Mouse (Mus musculus) stomach, postnatal 0 days (tissue): ENCODE measurements around the gene Ppp2r3a. TPM values are rescaled to one million over a fixed set of nuclear protein-coding genes. Genes with fewer than 3 reads are reported as not detected.

Source experiments
- ATAC-seq: fragments of 200-750 bp; cut with Nextera tagmentation; 2 replicates; pipeline ENCODE4 v1.8.0; 2017; ENCODE audit not compliant: low FRiP score, low TSS enrichment
- DNase-seq: peaks from one replicate; pipeline ENCODE4 v3.0.0-alpha.2; 2016; ENCODE audit warnings: low spot score
- H3K27ac ChIP-seq: fragments of 300-500 bp; sonication (generic); replicated peaks from 2 replicates; pipeline ENCODE4 v1.5.1; 2014; ENCODE audit warnings: mild to moderate bottlenecking, control low read depth
- H3K27me3 ChIP-seq: fragments of 300-500 bp; sonication (generic); 2 replicates; pipeline ENCODE4 v1.6.1; 2014; ENCODE audit warnings: low read length; ENCODE audit not compliant: control insufficient read depth, insufficient read depth
- H3K36me3 ChIP-seq: fragments of 300-500 bp; sonication (generic); 2 replicates; pipeline ENCODE4 v1.6.1; 2014; ENCODE audit warnings: low read length, mixed read lengths; ENCODE audit not compliant: control insufficient read depth, insufficient read depth
- H3K4me1 ChIP-seq: fragments of 300-500 bp; sonication (generic); replicated peaks from 2 replicates; pipeline ENCODE4 v1.6.1; 2014; ENCODE audit warnings: antibody characterized with exemption; ENCODE audit not compliant: control insufficient read depth, insufficient read depth
- H3K4me2 ChIP-seq: fragments of 300-500 bp; sonication (generic); replicated peaks from 2 replicates; pipeline ENCODE4 v1.6.1; 2014; ENCODE audit warnings: low read depth, mild to moderate bottlenecking, control low read depth, moderate library complexity
- H3K4me3 ChIP-seq: fragments of 300-500 bp; sonication (generic); 2 replicates; pipeline ENCODE4 v1.5.1; 2014; ENCODE audit warnings: low read depth, low read length, control low read depth
- H3K9ac ChIP-seq: fragments of 300-500 bp; sonication (generic); 2 replicates; pipeline ENCODE4 v1.6.1; 2014; ENCODE audit warnings: mild to moderate bottlenecking, low read length, control low read depth, mixed read lengths
- H3K9me3 ChIP-seq: fragments of 300-500 bp; sonication (generic); 2 replicates; pipeline ENCODE4 v1.6.1; 2016; ENCODE audit warnings: low read length; ENCODE audit not compliant: control insufficient read depth
- CTCF ChIP-seq: IDR thresholded peaks from 2 replicates; pipeline ENCODE4 v1.5.1; 2016; ENCODE audit warnings: antibody characterized with exemption, low read depth, mild to moderate bottlenecking, moderate library complexity
- EP300 ChIP-seq: optimal IDR thresholded peaks from 2 replicates; pipeline ENCODE3; 2016; ENCODE audit warnings: antibody characterized with exemption
- WGBS: fragments of 180-500 bp; shearing (Covaris S2); extraction: QIAGEN DNeasy Blood & Tissue Kit; methylation state at CpG from one replicate; pipeline ENCODE4 v1.1.7; 2014; 5-methylcytosine and 5-hydroxymethylcytosine counted together
- polyA plus RNA-seq: library from polyadenylated mRNA; unstranded; fragments of >200 nt; fragmentation: Nextera tagmentation; extraction: Ambion mirVana; gene quantifications from 2 replicates; pipeline ENCODE4 v1.2.1, GENCODE M21; 2015

Gene Ppp2r3a
- polyA plus RNA-seq, 1 experiment from 2014 or later, result 6.8 TPM

- DNase-seq, result peak; percentile 74
- TF ChIP-seq EP300 (no peak), CTCF (no peak)
- Histone ChIP-seq H3K9ac (no peak overlapping the region), H3K4me3 (peak overlapping the region; percentile 4; the same call in 1 of the 2 replicates), H3K9me3 (no peaks in the 10 kb centered on the region), H3K36me3 (no peaks in the 10 kb centered on the region), H3K4me1 (0 out of 2 replicates have a peak, but pooled peaks cover 2% of the 10 kb centered on the region), H3K27me3 (no peaks in the 10 kb centered on the region), H3K4me2 (peak overlapping the region; percentile 31), H3K27ac (peak overlapping the region; percentile 88)
- peak; percentile 97 for ATAC-seq
- WGBS, result 77% methylated on average over 14 of the region's 14 CpGs
Observed at GRCm38 (mm10) chr9:101288901-101289647, 37.5 kb upstream of the Ppp2r3a start.

DNA sequence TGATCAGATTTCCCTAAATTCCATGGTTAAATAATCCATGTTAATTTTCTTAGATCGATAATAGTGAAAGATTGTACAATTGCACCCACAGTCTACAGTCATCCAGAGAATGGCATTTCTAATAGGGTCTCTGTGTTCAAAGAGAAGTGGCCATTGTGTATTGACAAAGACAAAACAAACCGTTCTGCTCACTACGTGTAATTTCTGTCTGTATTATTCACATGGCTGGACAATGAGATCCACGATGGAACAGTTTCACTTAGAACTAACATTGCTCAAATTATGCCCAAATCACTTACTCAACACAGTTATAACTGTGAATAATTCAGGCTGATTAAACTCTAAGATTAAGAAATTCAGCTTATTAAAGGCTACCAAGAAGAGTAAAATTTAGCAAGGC, 35.2 kb upstream of the Ppp2r3a start:
- no peaks in the 10 kb centered on the region for H3K4me1 ChIP-seq
- TF ChIP-seq CTCF (no peak), EP300 (no peak)
- no peaks in the 10 kb centered on the region for H3K27me3 ChIP-seq
- no peak overlapping the region for H3K9ac ChIP-seq
- no peaks in the 10 kb centered on the region for H3K36me3 ChIP-seq
- H3K4me2 ChIP-seq, result no peak overlapping the region
- DNase-seq (no peak), ATAC-seq (no peak)
- no peaks in the 10 kb centered on the region for H3K9me3 ChIP-seq
- no peak overlapping the region for H3K27ac ChIP-seq
- 72% methylated on average over 4 of the region's 4 CpGs for WGBS
- no peak overlapping the region for H3K4me3 ChIP-seq

- ATAC-seq, result 0 out of 2 replicates have a peak, but pooled peaks have one; percentile 32
- DNase-seq, result no peak
- TF ChIP-seq CTCF (no peak), EP300 (peak; percentile 33)
- WGBS, result 49% methylated on average over 4 of the region's 4 CpGs
- Histone ChIP-seq H3K9ac (no peak overlapping the region), H3K27me3 (no peaks in the 10 kb centered on the region), H3K36me3 (no peaks in the 10 kb centered on the region), H3K4me2 (no peak overlapping the region), H3K27ac (no peak overlapping the region), H3K4me1 (no peaks in the 10 kb centered on the region), H3K9me3 (no peaks in the 10 kb centered on the region), H3K4me3 (no peak overlapping the region)
Observed at GRCm38 (mm10) chr9:101284049-101284448, 32.5 kb upstream of the Ppp2r3a start.

DNA sequence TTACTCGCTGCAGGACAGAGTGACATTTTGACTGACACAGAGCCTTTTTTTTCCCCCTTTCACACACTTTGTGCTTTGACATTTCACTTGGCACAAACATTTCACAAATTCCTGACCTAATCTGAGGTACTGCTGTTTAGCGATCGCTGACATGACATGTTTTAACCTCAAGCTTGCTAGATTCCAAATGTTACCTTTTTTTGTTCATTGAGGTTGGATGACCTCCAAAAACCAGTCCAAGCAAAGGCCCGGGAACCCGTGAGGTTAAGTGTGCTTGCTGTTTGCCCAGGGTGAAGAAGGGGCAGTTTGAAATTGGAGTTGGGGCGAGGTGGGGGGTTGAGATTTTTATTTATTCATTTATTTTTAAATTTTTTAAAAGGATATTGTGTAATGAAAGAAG, 31.1 kb upstream of the Ppp2r3a start:
- H3K9ac ChIP-seq, result no peak overlapping the region
- H3K27me3 ChIP-seq, result no peaks in the 10 kb centered on the region
- TF ChIP-seq EP300 (no peak), CTCF (no peak)
- ATAC-seq, result no peak
- H3K4me3 ChIP-seq, result no peak overlapping the region
- no peaks in the 10 kb centered on the region for H3K36me3 ChIP-seq
- H3K4me1 ChIP-seq, result no peaks in the 10 kb centered on the region
- DNase-seq, result no peak
- no peak overlapping the region for H3K4me2 ChIP-seq
- 41% methylated on average over 6 of the region's 6 CpGs for WGBS
- no peak overlapping the region for H3K27ac ChIP-seq
- no peaks in the 10 kb centered on the region for H3K9me3 ChIP-seq

- ATAC-seq (no peak), DNase-seq (no peak)
- Histone ChIP-seq H3K27ac (no peak overlapping the region), H3K4me3 (no peak overlapping the region), H3K36me3 (no peaks in the 10 kb centered on the region), H3K4me2 (no peak overlapping the region), H3K9ac (no peak overlapping the region), H3K4me1 (no peaks in the 10 kb centered on the region), H3K9me3 (no peaks in the 10 kb centered on the region), H3K27me3 (no peaks in the 10 kb centered on the region)
- 62% methylated on average over 4 of the region's 4 CpGs for whole genome bisulfite sequencing
- TF ChIP-seq EP300, result no peak
- TF ChIP-seq CTCF, result no peak
Observed at GRCm38 (mm10) chr9:101281906-101282305, 30.3 kb upstream of the Ppp2r3a start.

GRCm38 (mm10) chr9:101281326-101281725, 29.7 kb upstream of the Ppp2r3a start:
- WGBS, result 87% methylated on average over 11 of the region's 11 CpGs
- Histone ChIP-seq H3K4me3 (no peak overlapping the region), H3K9me3 (no peaks in the 10 kb centered on the region), H3K9ac (no peak overlapping the region), H3K4me2 (no peak overlapping the region), H3K27me3 (no peaks in the 10 kb centered on the region), H3K4me1 (no peaks in the 10 kb centered on the region), H3K27ac (no peak overlapping the region), H3K36me3 (no peaks in the 10 kb centered on the region)
- TF ChIP-seq EP300 (no peak), CTCF (no peak)
- no peak for ATAC-seq
- DNase-seq, result no peak
